Mouse (Mus musculus) cerebellum, adult 18-20 months (tissue): ENCODE data around the gene Poldip3.
"Not testable (repeated sequence)": the region's sequence is repeated elsewhere in the genome, so short reads cannot be mapped to it uniquely, and the experiment has no call there.

ENCODE experiments used
- DNase-seq, 2 experiments: peaks; one replicate each; pipeline ENCODE4 v3.0.0; 2021

Gene Poldip3

GRCm38 (mm10) chr15:83164971-83165471 is 15.8 kb upstream of the Poldip3 start:
- peak in 1 of 2 experiments; percentile 5 for DNase-seq

- DNase-seq: peak in 1 of 2 experiments; percentile 3
These were observed 13.8 kb upstream of the Poldip3 start for GRCm38 (mm10) chr15:83162818-83163485.

- DNase-seq: peak in 1 of 2 experiments; percentile 1
These were observed 12.8 kb upstream of the Poldip3 start for GRCm38 (mm10) chr15:83162001-83162400.

- peak in 1 of 2 experiments; percentile 2 for DNase-seq
These were observed 12.0 kb upstream of the Poldip3 start for GRCm38 (mm10) chr15:83161062-83161748.

GRCm38 (mm10) chr15:83160561-83160960 is 11.4 kb upstream of the Poldip3 start:
- peak in 1 of 2 experiments; percentile 3 for DNase-seq

GRCm38 (mm10) chr15:83159823-83160222 is 10.6 kb upstream of the Poldip3 start:
- DNase-seq: peak; percentile 29 to 37

- no peak for DNase-seq
These were observed 9.5 kb upstream of the Poldip3 start for GRCm38 (mm10) chr15:83158587-83159160.

GRCm38 (mm10) chr15:83157667-83158064 is 8.5 kb upstream of the Poldip3 start:
- no peak for DNase-seq

- DNase-seq: peak; percentile 41 to 52
These were observed 7.9 kb upstream of the Poldip3 start for GRCm38 (mm10) chr15:83156929-83157666.

- DNase-seq: no peak
These were observed 6.7 kb upstream of the Poldip3 start for GRCm38 (mm10) chr15:83155672-83156419.

- DNase-seq: no peak
These were observed 5.1 kb upstream of the Poldip3 start for GRCm38 (mm10) chr15:83154309-83154708.

- no peak for DNase-seq
These were observed 1.5 kb upstream of the Poldip3 start for GRCm38 (mm10) chr15:83150694-83151093.

- peak in 1 of 2 experiments; percentile 35 for DNase-seq
These were observed 874 bp upstream of the Poldip3 start for GRCm38 (mm10) chr15:83150073-83150442.

- DNase-seq: no peak
These were observed 386 bp downstream of the Poldip3 start for GRCm38 (mm10) chr15:83148801-83149195.

- DNase-seq: no peak
These were observed 789 bp downstream of the Poldip3 start for GRCm38 (mm10) chr15:83148395-83148794.

GRCm38 (mm10) chr15:83145541-83145940 is 3.6 kb downstream of the Poldip3 start:
- DNase-seq: no peak

- DNase-seq: no peak
These were observed 6.3 kb downstream of the Poldip3 start for GRCm38 (mm10) chr15:83142861-83143260.

- no peak for DNase-seq
These were observed 13.5 kb downstream of the Poldip3 start for GRCm38 (mm10) chr15:83135654-83136053.

- no peak for DNase-seq
These were observed 14.5 kb downstream of the Poldip3 start for GRCm38 (mm10) chr15:83134671-83135070.

- DNase-seq: no peak
These were observed 19.5 kb downstream of the Poldip3 start for GRCm38 (mm10) chr15:83129530-83130231.

GRCm38 (mm10) chr15:83127037-83127436 is 22.1 kb downstream of the Poldip3 start:
- not testable (repeated sequence) for DNase-seq

- no peak for DNase-seq
These were observed 22.6 kb downstream of the Poldip3 start for GRCm38 (mm10) chr15:83126582-83126981.
